Mouse (Mus musculus) liver, embryonic 15.5 days (tissue): ENCODE data around the gene Aqp6. TPM values are rescaled to one million over a fixed set of nuclear protein-coding genes. Genes with fewer than 3 reads are reported as not detected.
A peak's percentile ranks its signal among the peaks of the same experiment; 100 is the strongest.

Experiments used
- ATAC-seq: fragments of 200-750 bp; cut with Nextera tagmentation; 2 replicates; pipeline ENCODE4 v1.8.0; 2017; ENCODE audit warnings: moderate number of reproducible peaks, mild to moderate bottlenecking, moderate library complexity; ENCODE audit not compliant: insufficient read depth
- H3K27ac ChIP-seq: fragments of 300-500 bp; sonication (generic); replicated peaks from 2 replicates; pipeline ENCODE4 v1.5.1; 2015; ENCODE audit warnings: mild to moderate bottlenecking, inconsistent platforms
- H3K27me3 ChIP-seq: fragments of 300-500 bp; sonication (generic); 2 replicates; pipeline ENCODE4 v1.6.1; 2015; ENCODE audit warnings: mild to moderate bottlenecking, inconsistent platforms
- H3K36me3 ChIP-seq: fragments of 300-500 bp; sonication (generic); replicated peaks from 2 replicates; pipeline ENCODE4 v1.6.1; 2015; ENCODE audit warnings: moderate library complexity, mild to moderate bottlenecking, inconsistent platforms
- H3K4me1 ChIP-seq: fragments of 300-500 bp; sonication (generic); replicated peaks from 2 replicates; pipeline ENCODE4 v1.6.1; 2015; ENCODE audit warnings: inconsistent platforms
- H3K4me2 ChIP-seq: fragments of 300-500 bp; sonication (generic); 2 replicates; pipeline ENCODE4 v1.6.1; 2015; ENCODE audit warnings: moderate library complexity, mild to moderate bottlenecking, inconsistent platforms
- H3K4me3 ChIP-seq: fragments of 300-500 bp; sonication (generic); replicated peaks from 2 replicates; pipeline ENCODE4 v1.5.1; 2015; ENCODE audit warnings: mild to moderate bottlenecking, inconsistent platforms
- H3K9ac ChIP-seq: fragments of 300-500 bp; sonication (generic); 2 replicates; pipeline ENCODE4 v1.6.1; 2015; ENCODE audit warnings: moderate library complexity, mild to moderate bottlenecking, inconsistent platforms
- H3K9me3 ChIP-seq: fragments of 300-500 bp; sonication (generic); replicated peaks from 2 replicates; pipeline ENCODE4 v1.6.1; 2016; ENCODE audit warnings: inconsistent platforms
- WGBS: fragments of 180-500 bp; shearing (Covaris S2); methylation state at CpG from one replicate; pipeline ENCODE4 v1.1.7; 2015; ENCODE audit warnings: mixed read lengths; ENCODE audit not compliant: insufficient replicate concordance; 5-methylcytosine and 5-hydroxymethylcytosine counted together
- polyA plus RNA-seq: library from polyadenylated mRNA; unstranded; fragments of >200 nt; fragmentation: Nextera tagmentation; extraction: Ambion mirVana; gene quantifications from 2 replicates; pipeline ENCODE4 v1.2.1, GENCODE M21; 2015

Aqp6 gene
- polyA plus RNA-seq, 1 experiment from 2014 or later: not detected

- no peak overlapping the region for H3K27ac ChIP-seq
- H3K9ac ChIP-seq: peak overlapping the region; percentile 89; the same call in 1 of the 2 replicates
- WGBS: 52% methylated on average over 6 of the region's 6 CpGs
Measured at GRCm38 (mm10) chr15:99649067-99649761, 48.0 kb downstream of the Aqp6 start.

GRCm38 (mm10) chr15:99650304-99650703, 49.1 kb downstream of the Aqp6 start:
- H3K9ac ChIP-seq: peak overlapping the region; percentile 89
- H3K27ac ChIP-seq: peak overlapping the region; percentile 80; the same call in 1 of the 2 replicates
- peak overlapping the region; percentile 73 for H3K4me2 ChIP-seq
- peaks cover 77% of the 10 kb centered on the region for H3K4me1 ChIP-seq
- H3K4me3 ChIP-seq: peak overlapping the region; percentile 84
- no peaks in the 10 kb centered on the region for H3K9me3 ChIP-seq
- H3K36me3 ChIP-seq: peaks cover 8% of the 10 kb centered on the region; the same call in 1 of the 2 replicates
- WGBS: 33% methylated on average over 2 of the region's 2 CpGs
- no peak for ATAC-seq
- peaks cover 30% of the 10 kb centered on the region for H3K27me3 ChIP-seq

More at GRCm38 (mm10) chr15:99649067-99649761, 48.0 kb downstream of the Aqp6 start:
- Histone ChIP-seq H3K4me1 (peaks cover 82% of the 10 kb centered on the region), H3K4me2 (peak overlapping the region; percentile 73), H3K9me3 (no peaks in the 10 kb centered on the region), H3K4me3 (peak overlapping the region; percentile 84), H3K36me3 (peaks cover 15% of the 10 kb centered on the region; the same call in 1 of the 2 replicates), H3K27me3 (peaks cover 19% of the 10 kb centered on the region)
- ATAC-seq: no peak

- peak; percentile 97 for ATAC-seq
- peak within 1 kb of the TSS; percentile 84 for H3K4me3 ChIP-seq
- H3K4me1 ChIP-seq: peaks cover 67% of the 10 kb centered on the region
- peaks cover 40% of the 10 kb centered on the region for H3K27me3 ChIP-seq
- no peaks in the 10 kb centered on the region for H3K9me3 ChIP-seq
- 0 out of 2 replicates have a peak, but pooled peaks cover 3% of the 10 kb centered on the region for H3K36me3 ChIP-seq
- peak within 1 kb of the TSS; percentile 73 for H3K4me2 ChIP-seq
- peak within 1 kb of the TSS; percentile 80 for H3K27ac ChIP-seq
- peak within 1 kb of the TSS; percentile 89 for H3K9ac ChIP-seq
- WGBS: under 1% methylated on average over 67 of the region's 68 CpGs
Measured at GRCm38 (mm10) chr15:99651163-99651872, 50.1 kb downstream of the Aqp6 start, which contains the start of gene Racgap1. Gene Racgap1, minus strand, starts transcription at chr15:99651656.

- Histone ChIP-seq H3K9ac (no peak overlapping the region), H3K9me3 (no peaks in the 10 kb centered on the region), H3K4me2 (peak overlapping the region; percentile 73), H3K4me3 (peak overlapping the region; percentile 84), H3K4me1 (peaks cover 59% of the 10 kb centered on the region), H3K27ac (no peak overlapping the region), H3K27me3 (peaks cover 49% of the 10 kb centered on the region), H3K36me3 (0 out of 2 replicates have a peak, but pooled peaks cover 3% of the 10 kb centered on the region)
- ATAC-seq: no peak
- WGBS: 45% methylated on average over 10 of the region's 10 CpGs
Measured at GRCm38 (mm10) chr15:99651984-99652872, 51.0 kb downstream of the Aqp6 start.

- 8% methylated on average over 8 of the region's 8 CpGs for WGBS
- Histone ChIP-seq H3K27ac (no peak overlapping the region), H3K4me1 (peaks cover 51% of the 10 kb centered on the region), H3K9me3 (no peaks in the 10 kb centered on the region), H3K36me3 (0 out of 2 replicates have a peak, but pooled peaks cover 3% of the 10 kb centered on the region), H3K4me2 (peak overlapping the region; percentile 42), H3K9ac (no peak overlapping the region), H3K4me3 (0 out of 2 replicates have a peak overlapping the region, but pooled peaks have one; percentile 12), H3K27me3 (peaks cover 59% of the 10 kb centered on the region)
- no peak for ATAC-seq
Measured at GRCm38 (mm10) chr15:99653291-99653690, 52.1 kb downstream of the Aqp6 start.

- H3K4me1 ChIP-seq: peaks cover 50% of the 10 kb centered on the region
- no peak overlapping the region for H3K9ac ChIP-seq
- no peaks in the 10 kb centered on the region for H3K36me3 ChIP-seq
- peak overlapping the region; percentile 42 for H3K4me2 ChIP-seq
- H3K27me3 ChIP-seq: peaks cover 64% of the 10 kb centered on the region
- no peak overlapping the region for H3K27ac ChIP-seq
- 10% methylated on average over 21 of the region's 21 CpGs for WGBS
- no peaks in the 10 kb centered on the region for H3K9me3 ChIP-seq
- no peak for ATAC-seq
- H3K4me3 ChIP-seq: 0 out of 2 replicates have a peak overlapping the region, but pooled peaks have one; percentile 12
Measured at GRCm38 (mm10) chr15:99653876-99654275, 52.7 kb downstream of the Aqp6 start.

Other genes starting within 250 kb of the Aqp6 start
- 3.5 and 3.8 TPM in 2 replicates for gene Fmnl3, start 230.9 kb upstream of the Aqp6 start, polyA plus RNA-seq
- 278 and 304 TPM in 2 replicates for gene Tmbim6, start 208.5 kb upstream of the Aqp6 start, polyA plus RNA-seq
- 0.92 and 1.3 TPM in 2 replicates for gene Nckap5l, start 143.7 kb upstream of the Aqp6 start, polyA plus RNA-seq
- 5.2 and 5.3 TPM in 2 replicates for gene Bcdin3d, start 126.7 kb upstream of the Aqp6 start, polyA plus RNA-seq
- gene Faim2, start 73.2 kb upstream of the Aqp6 start, polyA plus RNA-seq: 0.05 and 0.13 TPM in 2 replicates
- not detected in 2 replicates for gene Aqp2, start 22.3 kb upstream of the Aqp6 start, polyA plus RNA-seq
- 0.06 TPM in 1 of 2 replicates, not detected in the other for gene Aqp5, start 10.6 kb upstream of the Aqp6 start, polyA plus RNA-seq
- gene Racgap1, start 50.3 kb downstream of the Aqp6 start, polyA plus RNA-seq: 66.2 and 66.3 TPM in 2 replicates
- gene Asic1, start 69.0 kb downstream of the Aqp6 start, polyA plus RNA-seq: 0.28 and 0.45 TPM in 2 replicates
- gene Smarcd1, start 100.7 kb downstream of the Aqp6 start, polyA plus RNA-seq: 5.3 and 5.7 TPM in 2 replicates
- not detected in 2 replicates for gene Gm17349, start 104.1 kb downstream of the Aqp6 start, polyA plus RNA-seq
- 26.7 and 33.3 TPM in 2 replicates for gene Gpd1, start 116.1 kb downstream of the Aqp6 start, polyA plus RNA-seq
- gene Cox14, start 124.2 kb downstream of the Aqp6 start, polyA plus RNA-seq: 67.5 and 74.7 TPM in 2 replicates
- gene Cers5, start 171.5 kb downstream of the Aqp6 start, polyA plus RNA-seq: 8.1 and 9.5 TPM in 2 replicates